Mouse (Mus musculus) hindbrain, postnatal 0 days (tissue): ENCODE measurements around the gene Sec24c. TPM values are rescaled to one million over a fixed set of nuclear protein-coding genes. Genes with fewer than 3 reads are reported as not detected.

Source experiments
- ATAC-seq: fragments of 200-750 bp; cut with Nextera tagmentation; 2 replicates; pipeline ENCODE4 v1.8.0; 2017; ENCODE audit warnings: mild to moderate bottlenecking, moderate TSS enrichment, moderate library complexity
- DNase-seq: peaks from one replicate; pipeline ENCODE4 v3.0.0-alpha.2; 2015; ENCODE audit warnings: low spot score
- H3K27ac ChIP-seq: fragments of 300-500 bp; sonication (generic); 2 replicates; pipeline ENCODE4 v1.5.1; 2014; ENCODE audit warnings: mild to moderate bottlenecking
- H3K27me3 ChIP-seq: fragments of 300-500 bp; sonication (generic); 2 replicates; pipeline ENCODE4 v1.6.1; 2014; ENCODE audit warnings: low read length, mixed read lengths; ENCODE audit not compliant: insufficient read depth
- H3K36me3 ChIP-seq: fragments of 300-500 bp; sonication (generic); 2 replicates; pipeline ENCODE4 v1.6.1; 2014; ENCODE audit warnings: low read length, mixed read lengths; ENCODE audit not compliant: insufficient read depth
- H3K4me1 ChIP-seq: fragments of 300-500 bp; sonication (generic); 2 replicates; pipeline ENCODE4 v1.6.1; 2014; ENCODE audit warnings: antibody characterized with exemption, low read length, mixed read lengths; ENCODE audit not compliant: insufficient read depth
- H3K4me2 ChIP-seq: fragments of 300-500 bp; sonication (generic); 2 replicates; pipeline ENCODE4 v1.6.1; 2014; ENCODE audit warnings: low read depth, mild to moderate bottlenecking, low read length, moderate library complexity, mixed read lengths
- H3K4me3 ChIP-seq: fragments of 300-500 bp; sonication (generic); 2 replicates; pipeline ENCODE4 v1.5.1; 2014; ENCODE audit warnings: low read length
- H3K9ac ChIP-seq: fragments of 300-500 bp; sonication (generic); replicated peaks from 2 replicates; pipeline ENCODE4 v1.6.1; 2014; ENCODE audit warnings: mild to moderate bottlenecking, low read length, moderate library complexity, mixed read lengths
- H3K9me3 ChIP-seq: fragments of 300-500 bp; sonication (generic); 2 replicates; pipeline ENCODE4 v1.6.1; 2016; ENCODE audit warnings: low read length, mixed read lengths
- CTCF ChIP-seq: IDR thresholded peaks from 2 replicates; pipeline ENCODE4 v1.5.1; 2016; ENCODE audit warnings: antibody characterized with exemption, control low read depth, low read depth
- WGBS: fragments of 180-500 bp; shearing (Covaris S2); extraction: QIAGEN DNeasy Blood & Tissue Kit; methylation state at CpG from one replicate; pipeline ENCODE4 v1.1.7; 2014; 5-methylcytosine and 5-hydroxymethylcytosine counted together
- polyA plus RNA-seq: library from polyadenylated mRNA; unstranded; fragments of >200 nt; fragmentation: Nextera tagmentation; extraction: Ambion mirVana; gene quantifications from 2 replicates; pipeline ENCODE4 v1.2.1, GENCODE M21; 2015
- total RNA-seq: library from RNA; depleted of rRNA; stranded (reverse); fragments of >200 nt; gene quantifications from 2 replicates; pipeline ENCODE4 v1.2.3, GENCODE M21; 2014

Gene Sec24c
- total and polyA plus RNA-seq, 2 experiments from 2014 or later: 58.7 to 166 TPM

DNA sequence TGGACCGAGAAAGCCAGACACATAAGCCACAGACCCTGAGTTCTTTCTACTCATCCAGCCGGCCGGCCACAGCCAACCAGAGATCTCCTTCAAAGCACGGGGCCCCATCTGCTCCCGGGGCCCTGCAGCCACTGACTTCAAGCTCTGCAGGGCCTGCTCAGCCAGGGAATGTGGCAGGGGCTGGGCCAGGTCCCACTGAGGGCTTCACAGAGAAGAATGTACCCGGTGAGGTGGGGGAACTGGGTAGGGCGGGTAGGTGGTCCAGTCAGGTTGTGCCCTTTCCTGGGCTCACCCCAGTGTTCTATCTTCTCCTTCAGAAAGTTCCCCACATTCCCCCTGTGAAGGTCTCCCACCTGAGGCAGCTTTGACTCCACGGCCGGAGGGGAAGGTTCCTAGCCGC, 44.3 kb downstream of the Sec24c start:
- Histone ChIP-seq H3K4me2 (no peak overlapping the region), H3K9ac (no peak overlapping the region), H3K9me3 (no peaks in the 10 kb centered on the region), H3K27me3 (no peaks in the 10 kb centered on the region), H3K27ac (no peak overlapping the region), H3K4me1 (no peaks in the 10 kb centered on the region), H3K36me3 (peaks cover 91% of the 10 kb centered on the region), H3K4me3 (no peak overlapping the region)
- ATAC-seq (no peak), DNase-seq (no peak)
- no peak for TF ChIP-seq CTCF
- 88% methylated on average over 10 of the region's 10 CpGs for WGBS

GRCm38 (mm10) chr14:20719767-20720166, 45.7 kb downstream of the Sec24c start:
- ATAC-seq (no peak), DNase-seq (no peak)
- Histone ChIP-seq H3K4me2 (no peak overlapping the region), H3K4me3 (no peak overlapping the region), H3K27me3 (no peaks in the 10 kb centered on the region), H3K9ac (no peak overlapping the region), H3K36me3 (peaks cover 87% of the 10 kb centered on the region), H3K27ac (no peak overlapping the region), H3K9me3 (no peaks in the 10 kb centered on the region), H3K4me1 (no peaks in the 10 kb centered on the region)
- 93% methylated on average over 12 of the region's 12 CpGs for WGBS
- TF ChIP-seq CTCF: no peak

DNA sequence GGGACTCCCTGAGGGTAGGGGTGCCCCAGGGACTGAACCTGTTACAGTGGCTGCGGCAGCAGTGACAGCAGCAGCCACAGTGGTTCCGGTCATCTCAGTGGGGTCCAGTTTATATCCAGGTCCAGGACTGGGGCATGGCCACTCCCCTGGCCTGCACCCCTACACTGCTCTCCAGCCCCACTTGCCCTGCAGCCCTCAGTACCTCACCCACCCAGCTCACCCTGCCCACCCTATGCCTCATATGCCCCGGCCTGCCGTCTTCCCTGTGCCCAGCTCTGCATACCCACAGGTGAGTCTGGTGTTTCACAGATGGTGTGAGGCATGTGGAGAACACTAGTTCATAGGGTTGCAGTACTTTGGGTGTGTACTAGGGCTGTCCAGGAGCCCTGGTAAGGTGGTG, 47.3 kb downstream of the Sec24c start:
- no peak overlapping the region for H3K4me3 ChIP-seq
- 93% methylated on average over 4 of the region's 4 CpGs for WGBS
- DNase-seq: no peak
- TF ChIP-seq CTCF: no peak
- H3K4me1 ChIP-seq: no peaks in the 10 kb centered on the region
- H3K9ac ChIP-seq: no peak overlapping the region
- no peaks in the 10 kb centered on the region for H3K9me3 ChIP-seq
- peak; percentile 27 for ATAC-seq
- peaks cover 85% of the 10 kb centered on the region for H3K36me3 ChIP-seq
- H3K27ac ChIP-seq: no peak overlapping the region
- no peak overlapping the region for H3K4me2 ChIP-seq
- H3K27me3 ChIP-seq: no peaks in the 10 kb centered on the region

DNA sequence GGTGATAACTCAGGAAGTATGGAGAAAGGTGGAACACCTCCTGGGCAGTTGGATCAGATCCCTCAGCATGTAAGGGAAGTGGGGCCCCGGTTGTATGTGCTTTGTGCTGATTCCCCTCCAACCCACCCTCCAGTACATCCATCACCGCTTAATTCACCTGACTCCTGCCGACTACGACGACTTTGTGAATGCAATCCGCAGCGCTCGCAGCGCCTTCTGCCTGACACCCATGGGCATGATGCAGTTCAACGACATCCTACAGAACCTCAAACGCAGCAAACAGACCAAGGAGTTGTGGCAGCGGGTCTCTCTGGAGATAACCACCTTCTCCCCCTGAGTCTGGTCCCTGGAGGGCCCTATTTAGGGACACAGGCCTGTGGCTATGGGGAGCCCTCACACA, 48.9 kb downstream of the Sec24c start:
- ATAC-seq: no peak
- 87% methylated on average over 12 of the region's 12 CpGs for WGBS

DNA sequence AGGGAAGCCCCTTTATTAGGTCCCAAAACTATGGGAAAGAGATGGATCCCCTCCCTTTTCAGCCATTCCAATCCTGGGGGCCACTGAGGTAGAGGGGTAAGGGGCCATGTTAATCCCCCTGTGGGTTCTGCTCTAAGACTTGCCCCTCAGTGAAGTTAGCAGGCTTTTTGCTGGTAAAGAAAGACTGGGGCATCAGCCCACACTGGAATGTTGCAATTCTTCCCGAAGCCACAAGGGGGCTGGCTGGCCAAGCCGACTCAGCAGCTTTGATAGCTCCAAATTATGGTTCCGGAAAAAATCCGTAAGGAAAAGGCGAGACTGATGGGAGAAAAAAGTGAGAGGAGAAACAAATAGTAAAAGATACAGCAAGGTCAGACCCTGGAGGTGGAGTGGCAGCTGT, 49.9 kb downstream of the Sec24c start:
- ATAC-seq (peak; percentile 22), DNase-seq (peak; percentile 84)
- Histone ChIP-seq H3K4me2 (no peak overlapping the region), H3K27me3 (no peaks in the 10 kb centered on the region), H3K27ac (no peak overlapping the region), H3K9ac (no peak overlapping the region), H3K36me3 (peaks cover 83% of the 10 kb centered on the region), H3K4me1 (no peaks in the 10 kb centered on the region), H3K9me3 (no peaks in the 10 kb centered on the region), H3K4me3 (no peak overlapping the region)
- TF ChIP-seq CTCF: peak; percentile 87
- 9% methylated on average over 5 of the region's 5 CpGs for WGBS

More for the DNA sequence above, 48.9 kb downstream of the Sec24c start:
- H3K9ac ChIP-seq: no peak overlapping the region
- peaks cover 82% of the 10 kb centered on the region for H3K36me3 ChIP-seq
- no peaks in the 10 kb centered on the region for H3K27me3 ChIP-seq
- H3K27ac ChIP-seq: no peak overlapping the region
- no peaks in the 10 kb centered on the region for H3K9me3 ChIP-seq
- no peak overlapping the region for H3K4me2 ChIP-seq
- no peak overlapping the region for H3K4me3 ChIP-seq
- no peaks in the 10 kb centered on the region for H3K4me1 ChIP-seq
- no peak for TF ChIP-seq CTCF
- no peak for DNase-seq

- Histone ChIP-seq H3K27me3 (no peaks in the 10 kb centered on the region), H3K4me3 (no peak overlapping the region), H3K27ac (no peak overlapping the region), H3K36me3 (peaks cover 86% of the 10 kb centered on the region), H3K4me1 (no peaks in the 10 kb centered on the region), H3K9me3 (no peaks in the 10 kb centered on the region), H3K4me2 (no peak overlapping the region), H3K9ac (no peak overlapping the region)
- ATAC-seq (no peak), DNase-seq (no peak)
- WGBS: 87% methylated on average over 6 of the region's 6 CpGs
- no peak for TF ChIP-seq CTCF
These were observed 51.7 kb downstream of the Sec24c start for GRCm38 (mm10) chr14:20725660-20726339.

DNA sequence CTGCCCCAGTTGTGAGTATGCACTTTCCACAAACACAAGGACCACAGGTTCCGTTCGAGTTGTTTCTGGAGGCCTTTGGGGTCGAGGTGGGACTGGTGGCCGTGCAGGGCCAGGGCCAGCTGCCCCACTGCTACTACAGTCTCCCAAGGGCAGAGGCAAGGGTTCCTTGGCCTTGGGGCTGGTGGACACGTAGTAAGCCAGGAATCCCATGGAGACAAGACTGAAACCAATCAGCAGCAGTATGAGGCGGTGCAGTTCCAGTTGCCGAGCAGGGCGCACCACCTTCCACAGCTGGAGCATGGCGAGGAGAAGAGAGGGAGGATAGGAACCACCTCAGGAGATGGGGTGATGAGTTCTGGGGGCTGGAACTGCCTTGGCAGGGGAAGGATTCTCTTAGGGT, 55.8 kb downstream of the Sec24c start:
- Histone ChIP-seq H3K9me3 (no peaks in the 10 kb centered on the region), H3K4me3 (no peak overlapping the region), H3K27ac (no peak overlapping the region), H3K4me1 (no peaks in the 10 kb centered on the region), H3K27me3 (no peaks in the 10 kb centered on the region), H3K4me2 (no peak overlapping the region), H3K9ac (no peak overlapping the region), H3K36me3 (peaks cover 51% of the 10 kb centered on the region)
- no peak for DNase-seq
- no peak for TF ChIP-seq CTCF
- 92% methylated on average over 9 of the region's 9 CpGs for WGBS
- ATAC-seq: no peak
